Mouse (Mus musculus) embryonic fibroblast, embryonic 13.5 days (primary cell): Measurements from ENCODE around the gene Mecp2.

ENCODE experiments used
- CTCF ChIP-seq: IDR thresholded peaks from 2 replicates; pipeline ENCODE4 v1.5.1; 2011; ENCODE audit warnings: mild to moderate bottlenecking, control low read depth, low read length, moderate library complexity, borderline replicate concordance; ENCODE audit not compliant: insufficient read depth
- POLR2A ChIP-seq: IDR thresholded peaks from 2 replicates; pipeline ENCODE4 v1.6.1; 2011; ENCODE audit warnings: low read depth, mild to moderate bottlenecking, control low read depth, low read length, moderate library complexity

DNA sequence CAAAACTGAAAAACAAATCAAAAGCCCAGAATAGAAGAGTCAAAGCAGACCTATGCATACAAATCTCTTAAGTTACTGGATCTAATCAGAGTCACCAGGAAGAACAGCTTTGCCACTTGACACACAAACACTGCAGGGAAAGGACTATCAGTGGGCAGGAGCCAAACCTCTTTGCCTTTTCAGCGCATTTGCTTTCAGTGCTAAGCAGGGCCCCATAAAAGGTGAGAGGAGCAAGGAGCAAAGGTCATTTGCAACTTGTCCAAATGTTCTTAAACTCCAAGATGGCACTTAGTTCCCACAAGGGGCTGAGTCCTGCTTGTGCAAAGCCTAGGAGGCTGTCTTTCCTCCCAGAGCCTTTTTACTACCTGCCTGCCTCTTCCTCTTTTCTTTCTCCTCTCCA lies 105.2 kb downstream of the Mecp2 start:
- TF ChIP-seq CTCF: no peak
- TF ChIP-seq POLR2A: no peak
